Mouse (Mus musculus) colon, adult 2 months (tissue): ENCODE data around the gene Aff2. TPM values are rescaled to one million over a fixed set of nuclear protein-coding genes. Genes with fewer than 3 reads are reported as not detected.

Experiments
- polyA plus RNA-seq: library from polyadenylated mRNA; depleted of rRNA; stranded (reverse); fragments of >200 nt; gene quantifications from 2 replicates; pipeline ENCODE4 v1.2.3, GENCODE M21; 2012; rRNA removed

The Aff2 gene
- 0.13 and 0.21 TPM in 2 replicates for polyA plus RNA-seq

DNA sequence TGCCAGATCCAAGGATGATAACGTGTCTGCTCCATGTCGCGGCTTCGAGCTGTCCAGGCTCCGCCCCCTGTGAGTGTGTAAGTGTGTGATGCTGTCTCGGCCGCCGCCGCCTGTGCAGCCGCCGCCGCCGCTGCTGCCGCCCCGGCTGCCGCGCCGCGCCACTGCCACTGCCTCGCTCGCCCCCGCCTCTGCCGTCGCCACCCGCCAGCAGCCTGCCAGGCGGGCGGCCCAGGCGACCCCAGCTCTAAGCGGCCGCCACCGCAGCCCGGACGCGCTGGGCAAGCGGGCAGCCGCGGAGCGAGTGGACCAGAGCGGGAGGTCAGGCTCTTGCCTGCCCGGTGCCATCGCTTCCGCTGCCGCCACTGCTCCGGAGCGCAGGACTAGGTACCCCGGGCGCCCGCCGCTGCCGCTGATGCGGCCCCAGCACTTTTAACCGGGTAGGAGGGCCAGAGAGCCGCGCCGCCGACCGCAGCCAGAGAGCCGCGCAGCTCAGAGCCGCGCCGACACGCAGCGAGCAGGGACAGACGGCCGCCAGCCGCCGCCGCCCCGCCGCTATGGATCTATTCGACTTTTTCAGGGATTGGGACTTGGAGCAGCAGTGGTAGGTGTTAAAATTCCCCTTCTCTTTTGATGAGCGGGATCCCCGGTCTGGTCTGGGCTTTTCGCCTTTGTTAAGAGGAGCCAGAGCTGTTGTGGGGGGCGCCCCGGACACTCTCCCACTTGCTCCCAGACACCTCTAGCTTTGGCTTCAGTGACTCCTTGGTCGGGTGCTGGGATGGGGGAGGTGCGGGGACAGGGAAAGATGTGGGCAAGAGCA is at the start of gene Aff2:
Aff2 (plus strand) TSS at position 57 of the 817 bp plus-strand sequence.

